Mouse (Mus musculus): ENCODE results near the gene Hivep3. TPM values are rescaled to one million over a fixed set of nuclear protein-coding genes. Genes with fewer than 3 reads are reported as not detected.

Hivep3 gene
- polyA plus RNA-seq, 1 experiment from 2014 or later = 0.84 TPM

- Histone ChIP-seq H3K27ac (no peak overlapping the region), H3K9me3 (no peaks in the 10 kb centered on the region), H3K36me3 (no peaks in the 10 kb centered on the region), H3K4me2 (no peak overlapping the region), H3K9ac (replicated peaks) (no peak overlapping the region), H3K27me3 (no peaks in the 10 kb centered on the region), H3K4me1 (replicated peaks) (0 out of 2 replicates have a peak, but pooled peaks cover 8% of the 10 kb centered on the region), H3K4me3 (replicated peaks) (no peak overlapping the region)
- WGBS = 76% methylated on average over 5 of the region's 5 CpGs
- no peak for ATAC-seq (ENCODE audit: insufficient number of reproducible peaks, insufficient read depth, low FRiP score, low TSS enrichment, low read depth)
Observed at GRCm38 (mm10) chr4:119979238-119979829, 245.8 kb downstream of the Hivep3 start.

- 68% methylated on average over 2 of the region's 2 CpGs for WGBS
- Histone ChIP-seq H3K27me3 (no peaks in the 10 kb centered on the region), H3K4me3 (replicated peaks) (no peak overlapping the region), H3K36me3 (no peaks in the 10 kb centered on the region), H3K9me3 (no peaks in the 10 kb centered on the region), H3K4me2 (no peak overlapping the region), H3K9ac (replicated peaks) (no peak overlapping the region), H3K27ac (no peak overlapping the region), H3K4me1 (replicated peaks) (0 out of 2 replicates have a peak, but pooled peaks cover 4% of the 10 kb centered on the region)
- no peak for ATAC-seq (ENCODE audit: insufficient number of reproducible peaks, insufficient read depth, low FRiP score, low TSS enrichment, low read depth)
Observed at GRCm38 (mm10) chr4:119979918-119980317, 246.3 kb downstream of the Hivep3 start.

GRCm38 (mm10) chr4:119981047-119981720 is 247.6 kb downstream of the Hivep3 start:
- no peak overlapping the region for H3K9ac ChIP-seq (replicated peaks)
- H3K4me2 ChIP-seq = no peak overlapping the region
- H3K4me1 ChIP-seq (replicated peaks) = 0 out of 2 replicates have a peak, but pooled peaks cover 4% of the 10 kb centered on the region
- H3K27me3 ChIP-seq = no peaks in the 10 kb centered on the region
- ATAC-seq (ENCODE audit: insufficient number of reproducible peaks, insufficient read depth, low FRiP score, low TSS enrichment, low read depth) = no peak
- no peaks in the 10 kb centered on the region for H3K9me3 ChIP-seq
- no peak overlapping the region for H3K4me3 ChIP-seq (replicated peaks)
- H3K27ac ChIP-seq = no peak overlapping the region
- 75% methylated on average over 12 of the region's 12 CpGs for WGBS
- no peaks in the 10 kb centered on the region for H3K36me3 ChIP-seq

DNA sequence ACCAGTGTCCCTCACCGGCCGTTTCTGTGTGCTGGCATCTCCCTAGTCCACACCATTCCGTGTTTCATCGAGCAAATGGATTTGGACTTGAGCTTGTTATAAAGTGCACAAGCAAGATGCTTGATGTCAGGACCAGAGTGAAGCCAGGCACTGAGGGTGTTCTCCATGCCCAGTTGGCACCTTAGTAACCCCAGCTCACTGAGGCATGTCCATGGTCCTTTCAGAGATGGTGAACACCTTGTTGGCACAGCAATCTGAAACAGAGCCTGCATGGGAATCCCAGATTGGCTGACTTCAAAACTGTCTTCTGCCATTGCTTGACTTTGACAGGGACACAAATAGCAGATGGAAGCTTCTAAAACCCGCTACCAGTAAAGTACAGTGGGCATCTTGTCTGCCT is 252.5 kb downstream of the Hivep3 start:
- no peaks in the 10 kb centered on the region for H3K36me3 ChIP-seq
- H3K4me1 ChIP-seq (replicated peaks) = no peaks in the 10 kb centered on the region; the same call in 1 of the 2 replicates
- H3K27me3 ChIP-seq = no peaks in the 10 kb centered on the region
- no peaks in the 10 kb centered on the region for H3K9me3 ChIP-seq
- H3K4me2 ChIP-seq = no peak overlapping the region
- ATAC-seq (ENCODE audit: insufficient number of reproducible peaks, insufficient read depth, low FRiP score, low TSS enrichment, low read depth) = no peak
- no peak overlapping the region for H3K9ac ChIP-seq (replicated peaks)
- H3K4me3 ChIP-seq (replicated peaks) = no peak overlapping the region
- 82% methylated on average over 5 of the region's 5 CpGs for WGBS
- H3K27ac ChIP-seq = no peak overlapping the region

- 53% methylated on average over 5 of the region's 5 CpGs for WGBS
- Histone ChIP-seq H3K4me2 (no peak overlapping the region), H3K4me3 (replicated peaks) (no peak overlapping the region), H3K4me1 (replicated peaks) (no peaks in the 10 kb centered on the region; the same call in 1 of the 2 replicates), H3K9ac (replicated peaks) (no peak overlapping the region), H3K27ac (no peak overlapping the region), H3K27me3 (no peaks in the 10 kb centered on the region), H3K36me3 (no peaks in the 10 kb centered on the region), H3K9me3 (no peaks in the 10 kb centered on the region)
- no peak for ATAC-seq (ENCODE audit: insufficient number of reproducible peaks, insufficient read depth, low FRiP score, low TSS enrichment, low read depth)
Observed at GRCm38 (mm10) chr4:119986580-119987291, 253.2 kb downstream of the Hivep3 start.

DNA sequence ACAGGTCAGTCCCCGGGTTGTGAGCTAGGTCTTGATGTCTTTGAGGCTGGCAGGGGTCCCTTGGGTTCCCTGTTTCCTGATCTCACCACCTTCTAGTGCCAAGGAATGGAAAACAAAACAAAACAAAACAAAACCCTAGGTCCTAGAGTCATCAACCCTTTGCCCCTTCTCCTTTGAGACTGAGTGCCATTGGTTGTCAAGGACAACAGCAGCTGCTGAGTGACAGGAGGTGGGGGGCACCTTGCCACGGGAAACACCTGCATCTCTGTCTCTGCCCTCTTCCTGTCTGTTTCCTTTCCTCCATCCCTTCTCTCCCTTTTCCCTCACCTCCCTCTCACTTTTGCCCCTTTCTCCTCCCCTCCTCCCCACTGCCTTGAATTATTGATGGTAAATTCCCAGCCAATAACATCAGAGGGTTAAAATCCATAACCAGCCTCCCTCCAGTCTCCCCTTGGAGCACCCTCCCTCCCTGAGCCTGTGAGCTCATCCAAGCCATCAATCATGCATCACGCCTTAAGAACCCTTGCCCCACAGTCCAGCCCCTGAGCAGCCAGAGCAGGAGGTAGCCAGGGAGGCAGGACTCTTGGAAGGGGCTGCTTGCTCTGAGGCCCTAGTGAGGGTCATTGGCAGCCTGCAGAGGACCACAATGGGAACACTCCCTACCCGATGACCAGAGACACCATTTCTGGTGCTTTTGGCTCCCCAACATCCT is 253.9 kb downstream of the Hivep3 start:
- no peak overlapping the region for H3K4me3 ChIP-seq (replicated peaks)
- ATAC-seq (ENCODE audit: insufficient number of reproducible peaks, insufficient read depth, low FRiP score, low TSS enrichment, low read depth) = no peak
- no peak overlapping the region for H3K9ac ChIP-seq (replicated peaks)
- no peak overlapping the region for H3K4me2 ChIP-seq
- H3K9me3 ChIP-seq = no peaks in the 10 kb centered on the region
- 55% methylated on average over 4 of the region's 4 CpGs for WGBS
- no peaks in the 10 kb centered on the region for H3K27me3 ChIP-seq
- H3K27ac ChIP-seq = no peak overlapping the region
- H3K4me1 ChIP-seq (replicated peaks) = no peaks in the 10 kb centered on the region; the same call in 1 of the 2 replicates
- no peaks in the 10 kb centered on the region for H3K36me3 ChIP-seq

GRCm38 (mm10) chr4:119989031-119989693 is 255.6 kb downstream of the Hivep3 start:
- H3K36me3 ChIP-seq = no peaks in the 10 kb centered on the region
- no peak overlapping the region for H3K27ac ChIP-seq
- no peak overlapping the region for H3K4me3 ChIP-seq (replicated peaks)
- ATAC-seq (ENCODE audit: insufficient number of reproducible peaks, insufficient read depth, low FRiP score, low TSS enrichment, low read depth) = no peak
- H3K4me1 ChIP-seq (replicated peaks) = no peaks in the 10 kb centered on the region; the same call in 1 of the 2 replicates
- no peak overlapping the region for H3K9ac ChIP-seq (replicated peaks)
- WGBS = 73% methylated on average over 3 of the region's 3 CpGs
- no peaks in the 10 kb centered on the region for H3K9me3 ChIP-seq
- no peaks in the 10 kb centered on the region for H3K27me3 ChIP-seq
- H3K4me2 ChIP-seq = no peak overlapping the region

DNA sequence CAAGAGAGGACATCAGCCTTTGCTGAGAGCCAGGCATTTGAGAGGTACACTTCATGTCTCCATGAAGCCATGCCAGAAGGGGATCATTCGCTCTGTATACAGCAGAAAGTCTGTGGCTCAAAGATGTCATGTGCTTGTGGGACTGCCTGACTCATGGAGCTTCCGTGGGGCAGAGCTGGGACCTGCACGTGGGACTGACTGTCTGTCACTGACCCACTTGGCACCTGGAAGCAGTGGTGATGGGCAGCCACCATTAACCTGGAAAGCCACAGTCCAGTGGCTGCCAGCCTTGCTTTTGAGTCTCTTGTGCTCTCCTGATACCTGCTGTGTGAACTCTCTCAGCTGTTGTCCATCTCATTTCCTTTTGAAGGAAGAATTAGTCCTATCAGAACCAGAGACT is 256.8 kb downstream of the Hivep3 start:
- WGBS = 81% methylated on average over 3 of the region's 3 CpGs
- Histone ChIP-seq H3K9me3 (no peaks in the 10 kb centered on the region), H3K4me3 (replicated peaks) (no peak overlapping the region), H3K27ac (no peak overlapping the region), H3K4me2 (no peak overlapping the region), H3K9ac (replicated peaks) (no peak overlapping the region), H3K36me3 (no peaks in the 10 kb centered on the region), H3K27me3 (no peaks in the 10 kb centered on the region), H3K4me1 (replicated peaks) (no peaks in the 10 kb centered on the region; the same call in 1 of the 2 replicates)
- no peak for ATAC-seq (ENCODE audit: insufficient number of reproducible peaks, insufficient read depth, low FRiP score, low TSS enrichment, low read depth)

- WGBS = 88% methylated on average over 3 of the region's 3 CpGs
- no peak overlapping the region for H3K27ac ChIP-seq
- no peak overlapping the region for H3K4me2 ChIP-seq
- no peaks in the 10 kb centered on the region; the same call in 1 of the 2 replicates for H3K4me1 ChIP-seq (replicated peaks)
- H3K27me3 ChIP-seq = no peaks in the 10 kb centered on the region
- H3K36me3 ChIP-seq = no peaks in the 10 kb centered on the region
- H3K9me3 ChIP-seq = no peaks in the 10 kb centered on the region
- no peak overlapping the region for H3K9ac ChIP-seq (replicated peaks)
- no peak overlapping the region for H3K4me3 ChIP-seq (replicated peaks)
- ATAC-seq (ENCODE audit: insufficient number of reproducible peaks, insufficient read depth, low FRiP score, low TSS enrichment, low read depth) = no peak
Observed at GRCm38 (mm10) chr4:119990841-119991240, 257.3 kb downstream of the Hivep3 start.

DNA sequence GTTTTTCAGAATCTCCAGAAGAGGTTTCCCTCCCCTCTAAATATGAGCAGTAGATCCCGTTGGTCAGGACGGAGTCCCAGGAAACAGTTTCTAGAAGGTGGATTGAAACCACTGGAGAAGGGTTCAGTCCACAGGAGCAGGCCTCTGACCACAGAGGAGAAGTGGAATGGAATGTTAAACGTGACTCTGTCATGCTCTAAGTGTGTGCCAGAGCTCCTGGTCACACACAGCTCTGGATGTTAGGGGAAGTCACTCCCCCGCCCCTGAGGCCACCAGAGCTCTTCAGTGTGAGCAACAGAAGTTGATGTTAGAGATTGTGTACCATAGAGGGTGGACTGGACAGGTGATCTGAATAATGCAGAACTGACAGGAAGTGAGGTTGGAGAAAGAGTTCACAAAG is 258.2 kb downstream of the Hivep3 start:
- no peaks in the 10 kb centered on the region for H3K9me3 ChIP-seq
- no peak overlapping the region for H3K9ac ChIP-seq (replicated peaks)
- H3K4me1 ChIP-seq (replicated peaks) = no peaks in the 10 kb centered on the region; the same call in 1 of the 2 replicates
- no peaks in the 10 kb centered on the region for H3K36me3 ChIP-seq
- H3K27me3 ChIP-seq = no peaks in the 10 kb centered on the region
- no peak overlapping the region for H3K4me2 ChIP-seq
- 63% methylated on average over 4 of the region's 4 CpGs for WGBS
- no peak overlapping the region for H3K27ac ChIP-seq
- no peak for ATAC-seq (ENCODE audit: insufficient number of reproducible peaks, insufficient read depth, low FRiP score, low TSS enrichment, low read depth)
- no peak overlapping the region for H3K4me3 ChIP-seq (replicated peaks)

All from limb, embryonic 12.5 days (tissue).